Mouse (Mus musculus) B cell, adult 62 days (primary cell): ENCODE data around the gene Xab2. TPM values are rescaled to one million over a fixed set of nuclear protein-coding genes. Genes with fewer than 3 reads are reported as not detected.

ENCODE experiments used
- total RNA-seq: library from RNA; stranded (reverse); gene quantifications from 4 replicates; pipeline ENCODE4 v1.2.4, GENCODE M21; 2023

Gene Xab2
- total RNA-seq = 89.5 to 105 TPM (median 96.8 TPM) in 4 replicates

GRCm38 (mm10) chr8:3621199-3621970, at the start of gene Xab2, which contains the start of gene Pet100:
Xab2 (minus strand) TSS chr8:3621316.
Pet100 (plus strand) TSS chr8:3621548.

GRCm38 (mm10) chr8:3665507-3665906, 44.4 kb upstream of the Xab2 start, which contains the start of gene Mcemp1:
Mcemp1 (plus strand) TSS chr8:3665754.

GRCm38 (mm10) chr8:3655526-3655925, 34.4 kb upstream of the Xab2 start, which contains the start of gene Retn:
Retn (plus strand) TSS chr8:3655770.

GRCm38 (mm10) chr8:3630647-3631477, 9.7 kb upstream of the Xab2 start, which contains the start of gene Stxbp2:
Stxbp2 (plus strand) TSS chr8:3630955.

GRCm38 (mm10) chr8:3625445-3625844, 4.3 kb upstream of the Xab2 start, which contains the start of gene Pcp2:
Pcp2 (minus strand) TSS chr8:3625545.

GRCm38 (mm10) chr8:3586993-3587390, 34.1 kb downstream of the Xab2 start, which contains the start of gene Camsap3:
Camsap3 (plus strand) TSS chr8:3587293.

GRCm38 (mm10) chr8:3567641-3568371, 53.3 kb downstream of the Xab2 start, which contains the start of gene C330021F23Rik:
C330021F23Rik (plus strand) TSS chr8:3567990.

Other genes with a start within 250 kb of the Xab2 start
- gene Arhgef18, start 228.3 kb downstream of the Xab2 start, total RNA-seq = 236 to 278 TPM (median 251 TPM) in 4 replicates
- gene Pex11g, start 153.6 kb downstream of the Xab2 start, total RNA-seq = 0.85 to 2.6 TPM (median 1.6 TPM) in 4 replicates
- 6.5 to 8.4 TPM (median 7.2 TPM) in 4 replicates for gene Tex45, start 150.5 kb downstream of the Xab2 start, total RNA-seq
- 6.4 to 9.4 TPM (median 7.2 TPM) in 4 replicates for gene Zfp358, start 128.2 kb downstream of the Xab2 start, total RNA-seq
- gene Mcoln1, start 120.9 kb downstream of the Xab2 start, total RNA-seq = 99.2 to 105 TPM (median 101 TPM) in 4 replicates
- gene Pnpla6, start 105.9 kb downstream of the Xab2 start, total RNA-seq = 59.4 to 70.3 TPM (median 68.0 TPM) in 4 replicates
- gene C330021F23Rik, start 53.3 kb downstream of the Xab2 start, total RNA-seq = not detected in 4 replicates
- 0.30 to 0.66 TPM (median 0.60 TPM) in 3 of 4 replicates, not detected in the other for gene Camsap3, start 34.0 kb downstream of the Xab2 start, total RNA-seq
- gene Pet100, start 232 bp upstream of the Xab2 start, total RNA-seq = 61.5 to 75.3 TPM (median 69.8 TPM) in 4 replicates
- gene Pcp2, start 4.2 kb upstream of the Xab2 start, total RNA-seq = not detected in 4 replicates
- gene Stxbp2, start 9.6 kb upstream of the Xab2 start, total RNA-seq = 233 to 293 TPM (median 262 TPM) in 4 replicates
- gene Retn, start 34.5 kb upstream of the Xab2 start, total RNA-seq = not detected in 4 replicates
- not detected in 4 replicates for gene Mcemp1, start 44.4 kb upstream of the Xab2 start, total RNA-seq
- gene Fcor, start 51.0 kb upstream of the Xab2 start, total RNA-seq = not detected in 4 replicates
- gene Trappc5, start 55.0 kb upstream of the Xab2 start, total RNA-seq = 18.8 to 23.5 TPM (median 20.7 TPM) in 4 replicates
- gene Fcer2a, start 72.9 kb upstream of the Xab2 start, total RNA-seq = 616 to 739 TPM (median 694 TPM) in 4 replicates
- gene Clec4g, start 99.3 kb upstream of the Xab2 start, total RNA-seq = 1.3 TPM in 1 of 4 replicates, not detected in the others
- gene Cd209a, start 127.7 kb upstream of the Xab2 start, total RNA-seq = 0.81 to 1.4 TPM (median 1.2 TPM) in 4 replicates
- not detected in 4 replicates for gene Cd209e, start 233.0 kb upstream of the Xab2 start, total RNA-seq